Mouse (Mus musculus) ES-E14 (cell line): ENCODE measurements around the gene Hebp1.

Experiments
- CHD2 ChIP-seq: IDR thresholded peaks from 2 replicates; pipeline ENCODE4 v1.6.1; 2014; ENCODE audit warnings: mild to moderate bottlenecking, low read depth, low read length, inconsistent platforms
- MAFK ChIP-seq: IDR thresholded peaks from 2 replicates; pipeline ENCODE4 v1.6.1; 2014; ENCODE audit warnings: mild to moderate bottlenecking, low read depth, low read length, inconsistent platforms; ENCODE audit not compliant: insufficient read depth
- ZC3H11A ChIP-seq: IDR thresholded peaks from 2 replicates; pipeline ENCODE4 v1.6.1; 2012; ENCODE audit warnings: low read depth, mild to moderate bottlenecking, inconsistent platforms, low read length, borderline replicate concordance
- ZNF384 ChIP-seq: IDR thresholded peaks from 2 replicates; pipeline ENCODE4 v1.6.1; 2012; ENCODE audit warnings: low read depth, low read length, inconsistent platforms

- TF ChIP-seq ZNF384 (no peak), MAFK (no peak), ZC3H11A (no peak), CHD2 (no peak)
These were observed 4.1 kb downstream of the Hebp1 start for GRCm38 (mm10) chr6:135193733-135194132.
